Mouse (Mus musculus) adipose tissue, adult 10 weeks (tissue): ENCODE data around the gene Whrn. TPM values are rescaled to one million over a fixed set of nuclear protein-coding genes. Genes with fewer than 3 reads are reported as not detected.

ENCODE experiments used
- polyA plus RNA-seq: library from polyadenylated mRNA; stranded (reverse); fragments of 350-450 nt; fragmentation: Illumina TruSeq; extraction: RNeasy Lipid Tissue Mini Kit (QIAGEN cat#74804); gene quantifications from one replicate; pipeline ENCODE4 v1.2.3, GENCODE M21; 2014; ENCODE audit warnings: low read depth, low replicate concordance

The Whrn gene
- polyA plus RNA-seq: 13.9 TPM

DNA sequence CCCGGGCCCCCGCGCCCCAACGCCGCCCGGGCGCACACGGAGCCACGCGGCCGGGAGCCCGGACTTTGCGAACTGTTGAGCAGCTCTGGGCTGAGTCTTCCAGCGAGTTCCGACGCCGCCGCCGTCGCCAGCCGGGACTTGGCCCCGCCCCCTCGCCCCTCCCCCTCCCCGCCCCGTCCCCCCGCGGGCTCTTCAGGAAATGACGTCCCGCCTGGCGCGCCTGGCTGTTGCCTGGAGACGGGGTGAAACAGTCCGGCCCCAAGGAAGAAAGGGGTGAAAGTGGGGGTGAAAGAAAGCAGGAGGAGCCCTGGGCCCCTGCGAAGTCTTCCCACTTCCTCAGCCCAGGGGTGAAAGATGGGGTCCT is at the start of gene Whrn:
TSS of gene Whrn (minus strand) at position 77 of the 364 bp plus-strand sequence.

GRCm38 (mm10) chr4:63544494-63545230 is 48.9 kb upstream of the Whrn start, which contains the start of gene Atp6v1g1:
Gene Atp6v1g1 (plus strand): TSS chr4:63544772.

DNA sequence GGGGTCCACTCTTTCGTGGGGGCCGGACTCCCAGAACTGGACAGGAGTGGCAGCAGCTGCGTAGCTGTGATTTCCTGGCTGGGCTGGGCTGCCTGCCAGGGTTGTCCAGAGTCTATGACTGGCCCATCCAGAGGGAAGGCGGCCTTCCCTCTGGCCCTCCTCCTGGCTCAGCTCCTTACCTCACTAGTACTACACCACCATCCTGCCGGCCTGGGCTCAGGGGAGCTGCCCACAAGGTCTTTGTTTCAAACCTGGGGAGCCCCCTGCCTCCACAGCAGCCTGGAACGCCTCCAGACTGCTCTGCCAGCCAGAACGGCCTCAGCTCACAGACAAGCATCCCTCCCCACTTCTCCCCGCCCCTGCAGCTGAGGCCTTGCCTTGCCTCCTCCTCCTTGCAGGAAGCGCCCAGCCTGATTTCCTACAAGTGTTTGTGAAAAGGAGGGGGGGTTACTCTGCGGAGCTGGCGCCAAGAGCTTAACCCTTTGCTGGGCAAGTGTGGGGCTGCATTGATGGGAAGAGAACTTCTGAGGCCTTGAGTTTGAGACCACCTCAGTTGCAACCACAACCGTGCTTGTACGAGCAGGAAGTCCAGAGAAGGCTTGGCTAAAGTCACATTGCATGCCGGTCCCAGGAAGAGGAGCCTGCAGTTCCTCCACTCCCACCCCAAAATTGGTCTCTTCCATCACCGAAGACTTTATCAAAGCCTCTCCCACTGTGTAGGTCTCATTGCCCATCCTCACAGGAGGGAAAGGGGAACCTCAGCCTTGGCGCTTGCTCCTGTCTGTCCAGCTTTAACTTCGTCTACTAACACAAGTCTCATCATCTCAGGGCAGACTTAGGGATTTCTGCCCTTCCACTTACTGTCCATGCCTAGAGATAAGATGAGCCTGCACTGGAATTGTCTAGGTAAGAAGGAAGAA is 92.5 kb downstream of the Whrn start, which contains the start of gene Akna:
TSS of gene Akna (minus strand) at position 315 of the 920 bp plus-strand sequence.

Other genes starting within 250 kb of the Whrn start
- 124 TPM for gene Orm1, start 151.4 kb downstream of the Whrn start, polyA plus RNA-seq
- 7.1 TPM for gene Orm3, start 139.8 kb downstream of the Whrn start, polyA plus RNA-seq
- 0.61 TPM for gene Orm2, start 133.5 kb downstream of the Whrn start, polyA plus RNA-seq
- 5.3 TPM for gene Akna, start 92.6 kb downstream of the Whrn start, polyA plus RNA-seq
- gene Atp6v1g1, start 48.8 kb upstream of the Whrn start, polyA plus RNA-seq: 340 TPM
- gene Tmem268, start 62.8 kb upstream of the Whrn start, polyA plus RNA-seq: 14.1 TPM
- gene Gm11213, start 109.3 kb upstream of the Whrn start, polyA plus RNA-seq: 4.1 TPM
- 8.7 TPM for gene Tex48, start 126.4 kb upstream of the Whrn start, polyA plus RNA-seq
- not detected for gene Gm11214, start 167.4 kb upstream of the Whrn start, polyA plus RNA-seq
- 0.17 TPM for gene Tnfsf15, start 249.1 kb upstream of the Whrn start, polyA plus RNA-seq